Mouse (Mus musculus): Measurements from ENCODE around the gene Grk5. TPM values are rescaled to one million over a fixed set of nuclear protein-coding genes. Genes with fewer than 3 reads are reported as not detected.

Grk5 gene
- polyA plus RNA-seq, 1 experiment, result 5.8 TPM

DNA sequence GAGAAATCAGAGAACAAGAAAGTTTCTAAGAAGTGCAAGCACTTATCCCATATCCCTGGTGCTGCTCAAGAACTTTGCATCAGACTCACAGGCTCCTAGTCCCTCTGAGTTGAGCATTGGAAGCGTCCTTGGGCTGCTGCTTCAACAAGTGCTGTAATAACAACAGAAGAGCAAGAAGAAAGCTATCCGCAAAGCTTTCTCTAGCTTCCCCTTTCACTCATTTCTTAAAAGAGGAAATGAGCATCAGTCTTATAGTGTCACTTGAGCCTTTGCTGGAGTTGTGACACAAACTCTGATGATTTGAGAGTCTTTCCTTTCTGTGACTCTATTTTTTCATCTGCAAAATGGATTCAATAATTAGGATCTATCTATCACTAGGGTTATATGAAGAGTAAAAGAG is 92.3 kb downstream of the Grk5 start:
- H3K27ac ChIP-seq (ENCODE audit: insufficient read depth, low read length), result no peak overlapping the region
- TF ChIP-seq POLR2A (IDR thresholded peaks at IDR 0.05; ENCODE audit: extremely low read depth, insufficient read depth, low read length) (no peak), CTCF (IDR thresholded peaks at IDR 0.05; ENCODE audit: extremely low read depth, insufficient read depth, low read length) (no peak)
- no peak overlapping the region for H3K4me3 ChIP-seq (ENCODE audit: insufficient read depth, low read length)
- no peaks in the 10 kb centered on the region for H3K4me1 ChIP-seq (ENCODE audit: control insufficient read depth, insufficient read depth, low read length)

- TF ChIP-seq POLR2A (IDR thresholded peaks at IDR 0.05; ENCODE audit: extremely low read depth, insufficient read depth, low read length), result no peak
- no peak for TF ChIP-seq CTCF (IDR thresholded peaks at IDR 0.05; ENCODE audit: extremely low read depth, insufficient read depth, low read length)
- H3K4me3 ChIP-seq (ENCODE audit: insufficient read depth, low read length), result no peak overlapping the region
- H3K27ac ChIP-seq (ENCODE audit: insufficient read depth, low read length), result no peak overlapping the region
- H3K4me1 ChIP-seq (ENCODE audit: control insufficient read depth, insufficient read depth, low read length), result no peaks in the 10 kb centered on the region
These were observed 100.2 kb downstream of the Grk5 start for GRCm38 (mm10) chr19:60989766-60990165.

GRCm38 (mm10) chr19:60994214-60994613 is 104.7 kb downstream of the Grk5 start:
- Histone ChIP-seq H3K4me3 (ENCODE audit: insufficient read depth, low read length) (no peak overlapping the region), H3K4me1 (ENCODE audit: control insufficient read depth, insufficient read depth, low read length) (no peaks in the 10 kb centered on the region), H3K27ac (ENCODE audit: insufficient read depth, low read length) (no peak overlapping the region)
- TF ChIP-seq POLR2A (IDR thresholded peaks at IDR 0.05; ENCODE audit: extremely low read depth, insufficient read depth, low read length) (no peak), CTCF (IDR thresholded peaks at IDR 0.05; ENCODE audit: extremely low read depth, insufficient read depth, low read length) (no peak)

DNA sequence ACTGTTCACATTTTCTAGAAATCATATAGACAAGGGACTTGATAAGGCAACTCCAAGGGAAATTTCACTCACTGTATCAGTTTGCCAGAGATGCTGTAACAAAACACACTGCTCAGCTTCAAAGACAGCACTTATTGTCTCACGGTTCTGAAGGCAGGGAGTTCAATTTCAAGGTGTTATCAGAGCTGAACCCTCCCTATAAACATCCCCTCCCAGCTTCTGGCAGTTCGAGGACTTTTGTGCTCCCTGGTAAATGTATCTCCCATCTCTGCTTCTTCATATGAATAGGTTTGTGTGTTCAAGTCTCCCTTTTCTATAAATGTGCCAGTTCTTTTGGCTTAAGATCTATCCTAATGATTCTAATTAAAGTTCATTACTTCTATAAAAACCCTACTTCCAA is 105.3 kb downstream of the Grk5 start:
- no peaks in the 10 kb centered on the region for H3K4me1 ChIP-seq (ENCODE audit: control insufficient read depth, insufficient read depth, low read length)
- H3K4me3 ChIP-seq (ENCODE audit: insufficient read depth, low read length), result no peak overlapping the region
- TF ChIP-seq POLR2A (IDR thresholded peaks at IDR 0.05; ENCODE audit: extremely low read depth, insufficient read depth, low read length) (no peak), CTCF (IDR thresholded peaks at IDR 0.05; ENCODE audit: extremely low read depth, insufficient read depth, low read length) (no peak)
- H3K27ac ChIP-seq (ENCODE audit: insufficient read depth, low read length), result no peak overlapping the region

DNA sequence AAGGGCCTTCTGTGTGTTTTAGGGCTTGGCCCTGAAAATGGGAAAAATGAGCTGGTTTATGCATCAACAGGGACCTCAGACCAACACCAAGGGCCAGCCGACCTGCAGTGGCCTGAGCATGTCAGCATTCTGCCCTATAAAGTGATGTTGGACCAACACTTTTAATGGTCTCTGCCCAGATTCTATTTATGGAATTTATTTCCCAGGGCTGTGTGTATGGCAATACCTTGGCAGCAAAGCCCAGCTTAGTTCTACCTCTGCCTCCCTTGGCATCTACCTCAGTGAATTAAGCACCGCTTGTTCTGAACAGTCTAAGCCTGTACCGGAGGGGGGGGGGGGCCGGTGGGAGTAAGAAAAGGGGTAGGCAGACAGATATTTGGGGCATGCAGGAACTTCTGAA is 108.2 kb downstream of the Grk5 start:
- H3K27ac ChIP-seq (ENCODE audit: insufficient read depth, low read length), result no peak overlapping the region
- H3K4me3 ChIP-seq (ENCODE audit: insufficient read depth, low read length), result no peak overlapping the region
- TF ChIP-seq POLR2A (IDR thresholded peaks at IDR 0.05; ENCODE audit: extremely low read depth, insufficient read depth, low read length) (no peak), CTCF (IDR thresholded peaks at IDR 0.05; ENCODE audit: extremely low read depth, insufficient read depth, low read length) (no peak)
- H3K4me1 ChIP-seq (ENCODE audit: control insufficient read depth, insufficient read depth, low read length), result no peaks in the 10 kb centered on the region

- Histone ChIP-seq H3K4me1 (ENCODE audit: control insufficient read depth, insufficient read depth, low read length) (no peaks in the 10 kb centered on the region), H3K4me3 (ENCODE audit: insufficient read depth, low read length) (no peak overlapping the region), H3K27ac (ENCODE audit: insufficient read depth, low read length) (no peak overlapping the region)
- TF ChIP-seq POLR2A (IDR thresholded peaks at IDR 0.05; ENCODE audit: extremely low read depth, insufficient read depth, low read length) (no peak), CTCF (IDR thresholded peaks at IDR 0.05; ENCODE audit: extremely low read depth, insufficient read depth, low read length) (no peak)
These were observed 110.1 kb downstream of the Grk5 start for GRCm38 (mm10) chr19:60999652-61000051.

DNA sequence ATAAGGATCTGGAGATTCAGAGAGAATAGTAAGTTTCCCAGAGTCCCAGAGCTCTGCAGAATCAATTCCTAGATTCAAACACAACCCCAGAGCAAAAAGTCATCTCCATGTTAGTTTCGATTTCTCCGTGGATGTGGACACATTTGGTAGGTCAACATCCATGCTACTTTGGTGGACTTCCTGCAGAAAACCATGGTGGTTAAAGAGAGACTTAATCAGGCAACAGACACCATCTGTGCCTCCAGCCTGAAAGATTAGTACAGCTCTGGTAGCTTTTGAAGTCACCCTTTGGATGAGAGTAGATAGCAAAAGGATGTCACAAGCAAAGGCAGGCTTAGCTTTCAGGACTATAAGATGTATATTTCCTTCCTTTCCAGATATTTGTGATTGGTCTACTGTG is 111.4 kb downstream of the Grk5 start:
- H3K4me3 ChIP-seq (ENCODE audit: insufficient read depth, low read length), result no peak overlapping the region

DNA sequence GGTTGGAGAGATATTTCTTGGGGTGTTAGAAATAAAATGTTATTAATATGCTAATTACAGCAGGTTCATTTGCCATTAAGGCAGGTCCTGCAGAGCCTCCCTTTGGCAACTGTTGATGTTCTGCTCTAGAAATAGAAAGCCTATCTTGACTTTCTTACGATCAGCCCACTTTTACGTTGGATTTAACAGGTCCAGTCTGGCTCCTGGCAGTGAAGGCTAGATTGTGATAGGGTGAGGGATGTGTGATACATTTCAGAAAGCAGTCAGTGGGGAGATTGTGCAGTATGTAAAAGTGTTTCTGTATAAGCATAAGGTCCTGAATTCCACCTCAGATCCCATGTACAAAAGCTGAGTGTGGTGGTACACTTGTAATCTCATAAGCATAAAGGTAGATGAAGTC is 119.7 kb downstream of the Grk5 start:
- TF ChIP-seq CTCF (IDR thresholded peaks at IDR 0.05; ENCODE audit: extremely low read depth, insufficient read depth, low read length), result no peak
- TF ChIP-seq POLR2A (IDR thresholded peaks at IDR 0.05; ENCODE audit: extremely low read depth, insufficient read depth, low read length), result no peak
- no peaks in the 10 kb centered on the region for H3K4me1 ChIP-seq (ENCODE audit: control insufficient read depth, insufficient read depth, low read length)
- no peak overlapping the region for H3K27ac ChIP-seq (ENCODE audit: insufficient read depth, low read length)
- no peak overlapping the region for H3K4me3 ChIP-seq (ENCODE audit: insufficient read depth, low read length)

More for the DNA sequence above, 111.4 kb downstream of the Grk5 start:
- TF ChIP-seq POLR2A (IDR thresholded peaks at IDR 0.05; ENCODE audit: extremely low read depth, insufficient read depth, low read length) (no peak), CTCF (IDR thresholded peaks at IDR 0.05; ENCODE audit: extremely low read depth, insufficient read depth, low read length) (no peak)
- Histone ChIP-seq H3K4me1 (ENCODE audit: control insufficient read depth, insufficient read depth, low read length) (no peaks in the 10 kb centered on the region), H3K27ac (ENCODE audit: insufficient read depth, low read length) (no peak overlapping the region)

DNA sequence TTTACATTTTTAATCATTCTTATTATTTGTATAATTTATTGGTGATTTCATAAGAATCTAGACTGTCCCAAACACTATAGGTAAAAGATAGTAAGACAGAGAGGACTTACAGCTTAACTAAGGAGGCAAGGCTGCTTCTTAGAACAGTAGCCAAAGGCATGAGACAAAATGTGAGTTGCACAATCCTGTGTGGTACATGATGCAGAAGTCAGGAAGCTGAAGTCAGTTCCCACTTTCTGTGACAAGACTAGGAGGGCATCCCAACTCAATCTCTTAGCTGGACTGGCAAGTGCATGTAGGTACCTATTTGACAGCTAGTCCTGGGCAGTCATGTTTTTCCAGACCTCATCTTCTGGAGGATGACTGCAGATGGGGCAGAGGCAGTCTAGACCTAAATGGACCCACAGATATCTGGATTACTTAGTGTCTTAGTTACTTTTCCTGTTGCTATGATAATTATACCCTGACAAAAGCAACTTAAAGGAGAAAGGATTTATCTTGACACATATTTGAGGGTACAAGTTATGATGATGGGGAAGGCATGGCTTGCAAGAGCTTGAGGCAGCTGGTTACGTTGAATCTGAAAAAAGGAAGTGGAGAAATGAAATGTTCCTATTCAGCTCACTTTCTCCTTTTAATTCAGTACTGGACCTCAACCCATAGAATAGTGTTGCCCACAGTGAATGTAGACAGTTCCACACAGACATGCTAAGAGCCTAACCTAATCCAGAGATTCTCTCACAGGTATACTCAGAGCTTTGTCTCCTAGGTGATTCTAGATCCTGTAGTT is 128.1 kb downstream of the Grk5 start:
- Histone ChIP-seq H3K4me1 (ENCODE audit: control insufficient read depth, insufficient read depth, low read length) (no peaks in the 10 kb centered on the region; the same call in 1 of the 2 replicates), H3K4me3 (ENCODE audit: insufficient read depth, low read length) (no peak overlapping the region), H3K27ac (ENCODE audit: insufficient read depth, low read length) (no peak overlapping the region)
- TF ChIP-seq POLR2A (IDR thresholded peaks at IDR 0.05; ENCODE audit: extremely low read depth, insufficient read depth, low read length) (no peak), CTCF (IDR thresholded peaks at IDR 0.05; ENCODE audit: extremely low read depth, insufficient read depth, low read length) (no peak)

DNA sequence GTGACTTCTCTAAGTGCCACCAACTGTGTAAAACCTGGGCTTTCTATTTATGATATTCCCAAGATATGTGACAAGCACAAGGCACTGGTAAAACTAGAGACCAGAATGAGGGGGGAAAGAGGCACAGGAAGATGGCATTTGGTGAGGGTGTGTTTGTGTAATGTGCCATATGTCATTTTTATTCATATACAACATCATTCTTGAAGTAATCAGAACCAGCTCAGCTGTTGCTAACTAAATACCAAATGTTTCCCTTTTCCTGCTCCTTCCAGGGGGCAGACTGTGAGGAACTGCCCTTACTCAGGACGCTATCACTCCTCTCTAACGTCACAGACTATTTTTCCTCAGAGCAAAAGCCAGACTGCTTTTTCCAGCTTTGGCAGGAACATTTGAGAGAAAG is 132.0 kb downstream of the Grk5 start:
- Histone ChIP-seq H3K4me3 (ENCODE audit: insufficient read depth, low read length) (no peak overlapping the region), H3K4me1 (ENCODE audit: control insufficient read depth, insufficient read depth, low read length) (no peaks in the 10 kb centered on the region; the same call in 1 of the 2 replicates), H3K27ac (ENCODE audit: insufficient read depth, low read length) (no peak overlapping the region)
- TF ChIP-seq CTCF (IDR thresholded peaks at IDR 0.05; ENCODE audit: extremely low read depth, insufficient read depth, low read length) (no peak), POLR2A (IDR thresholded peaks at IDR 0.05; ENCODE audit: extremely low read depth, insufficient read depth, low read length) (no peak)

Measured in cortical plate, adult 2 months (tissue).